Mouse (Mus musculus) forebrain, embryonic 11.5 days (tissue): ENCODE data around the gene Hsbp1. TPM values are rescaled to one million over a fixed set of nuclear protein-coding genes. Genes with fewer than 3 reads are reported as not detected.
"Not testable (repeated sequence)": the region's sequence is repeated elsewhere in the genome, so short reads cannot be mapped to it uniquely, and the experiment has no call there.

Source experiments
- ATAC-seq: fragments of 200-750 bp; cut with Nextera tagmentation; replicated peaks from 2 replicates; pipeline ENCODE4 v1.8.0; 2017; ENCODE audit warnings: moderate TSS enrichment; ENCODE audit not compliant: low FRiP score
- DNase-seq: peaks from one replicate; pipeline ENCODE4 v3.0.0-alpha.2; 2017; ENCODE audit warnings: low spot score
- H3K27ac ChIP-seq: fragments of 300-500 bp; sonication (generic); 2 replicates; pipeline ENCODE4 v1.5.1; 2014; ENCODE audit warnings: low read depth, low read length
- H3K27me3 ChIP-seq: fragments of 300-500 bp; sonication (generic); 2 replicates; pipeline ENCODE4 v1.6.1; 2014; ENCODE audit warnings: mild to moderate bottlenecking, low read length, mixed read lengths; ENCODE audit not compliant: control insufficient read depth, insufficient read depth
- H3K36me3 ChIP-seq: fragments of 300-500 bp; sonication (generic); 2 replicates; pipeline ENCODE4 v1.6.1; 2014; ENCODE audit warnings: mild to moderate bottlenecking, low read length, moderate library complexity, mixed read lengths; ENCODE audit not compliant: control insufficient read depth, insufficient read depth
- H3K4me1 ChIP-seq: fragments of 300-500 bp; sonication (generic); replicated peaks from 2 replicates; pipeline ENCODE4 v1.6.1; 2014; ENCODE audit warnings: low read length, mixed read lengths; ENCODE audit not compliant: control insufficient read depth, insufficient read depth
- H3K4me2 ChIP-seq: fragments of 300-500 bp; sonication (generic); 2 replicates; pipeline ENCODE4 v1.6.1; 2014; ENCODE audit warnings: low read depth, mild to moderate bottlenecking, low read length, moderate library complexity, mixed read lengths; ENCODE audit not compliant: severe bottlenecking
- H3K4me3 ChIP-seq: fragments of 300-500 bp; sonication (generic); 2 replicates; pipeline ENCODE4 v1.5.1; 2014; ENCODE audit warnings: low read depth, low read length
- H3K9ac ChIP-seq: fragments of 300-500 bp; sonication (generic); 2 replicates; pipeline ENCODE4 v1.6.1; 2014; ENCODE audit warnings: low read length
- H3K9me3 ChIP-seq: fragments of 300-500 bp; sonication (generic); 2 replicates; pipeline ENCODE4 v1.6.1; 2016; ENCODE audit warnings: low read length, mixed read lengths; ENCODE audit not compliant: control insufficient read depth
- WGBS: fragments of 180-500 bp; shearing (Covaris S2); extraction: QIAGEN DNeasy Blood & Tissue Kit; methylation state at CpG from one replicate; pipeline ENCODE4 v1.1.7; 2014; 5-methylcytosine and 5-hydroxymethylcytosine counted together
- polyA plus RNA-seq: library from polyadenylated mRNA; unstranded; fragments of >200 nt; fragmentation: Nextera tagmentation; extraction: Ambion mirVana; gene quantifications from 2 replicates; pipeline ENCODE4 v1.2.1, GENCODE M21; 2014

Hsbp1 gene
- polyA plus RNA-seq, 1 experiment from 2014 or later: 301 TPM

- H3K4me1 ChIP-seq: peaks cover 4% of the 10 kb centered on the region; the same call in 1 of the 2 replicates
- H3K9ac ChIP-seq: peak overlapping the region; percentile 91
- DNase-seq (no peak), ATAC-seq (no peak)
- peaks cover 4% of the 10 kb centered on the region; the same call in 1 of the 2 replicates for H3K9me3 ChIP-seq
- peak overlapping the region; percentile 95 for H3K4me3 ChIP-seq
- H3K36me3 ChIP-seq: peaks cover 2% of the 10 kb centered on the region; the same call in 1 of the 2 replicates
- H3K27ac ChIP-seq: no peak overlapping the region
- H3K4me2 ChIP-seq: peak overlapping the region; percentile 68
- WGBS: 52% methylated on average over 22 of the region's 22 CpGs
- no peaks in the 10 kb centered on the region for H3K27me3 ChIP-seq
Measured at GRCm38 (mm10) chr8:119345029-119345682, 868 bp downstream of the Hsbp1 start.

GRCm38 (mm10) chr8:119345683-119346075, 1.4 kb downstream of the Hsbp1 start:
- DNase-seq (no peak), ATAC-seq (no peak)
- 87% methylated on average over 15 of the region's 15 CpGs for WGBS
- Histone ChIP-seq H3K4me2 (no peak overlapping the region), H3K4me1 (peaks cover 4% of the 10 kb centered on the region; the same call in 1 of the 2 replicates), H3K27me3 (no peaks in the 10 kb centered on the region), H3K9ac (no peak overlapping the region), H3K27ac (no peak overlapping the region), H3K4me3 (peak overlapping the region; percentile 95; the same call in 1 of the 2 replicates), H3K36me3 (peaks cover 2% of the 10 kb centered on the region; the same call in 1 of the 2 replicates), H3K9me3 (peaks cover 4% of the 10 kb centered on the region; the same call in 1 of the 2 replicates)

- Histone ChIP-seq H3K27me3 (no peaks in the 10 kb centered on the region), H3K9me3 (no peaks in the 10 kb centered on the region), H3K27ac (no peak overlapping the region), H3K36me3 (peaks cover 2% of the 10 kb centered on the region; the same call in 1 of the 2 replicates), H3K4me2 (no peak overlapping the region), H3K4me1 (no peaks in the 10 kb centered on the region), H3K4me3 (no peak overlapping the region), H3K9ac (no peak overlapping the region)
- WGBS: 95% methylated on average over 19 of the region's 19 CpGs
- DNase-seq: no peak
- no peak for ATAC-seq
Measured at GRCm38 (mm10) chr8:119351647-119352046, 7.4 kb downstream of the Hsbp1 start.

GRCm38 (mm10) chr8:119352977-119353658, 8.8 kb downstream of the Hsbp1 start:
- DNase-seq (no peak), ATAC-seq (no peak)
- Histone ChIP-seq H3K4me1 (no peaks in the 10 kb centered on the region), H3K4me3 (no peak overlapping the region), H3K36me3 (peaks cover 2% of the 10 kb centered on the region; the same call in 1 of the 2 replicates), H3K9me3 (no peaks in the 10 kb centered on the region), H3K9ac (no peak overlapping the region), H3K4me2 (no peak overlapping the region), H3K27ac (no peak overlapping the region), H3K27me3 (no peaks in the 10 kb centered on the region)
- 89% methylated on average over 10 of the region's 10 CpGs for WGBS

GRCm38 (mm10) chr8:119353659-119354023, 9.4 kb downstream of the Hsbp1 start:
- no peak overlapping the region for H3K4me3 ChIP-seq

GRCm38 (mm10) chr8:119356631-119357030, 12.3 kb downstream of the Hsbp1 start:
- not testable (repeated sequence) for H3K9ac ChIP-seq, ATAC-seq, H3K4me1 ChIP-seq, H3K4me3 ChIP-seq, H3K36me3 ChIP-seq, H3K27me3 ChIP-seq, H3K9me3 ChIP-seq, H3K4me2 ChIP-seq, H3K27ac ChIP-seq
- peak; percentile 71 for DNase-seq
- WGBS: 59% methylated on average over 5 of the region's 5 CpGs

More at GRCm38 (mm10) chr8:119353659-119354023, 9.4 kb downstream of the Hsbp1 start:
- no peak overlapping the region for H3K4me2 ChIP-seq
- H3K9ac ChIP-seq: no peak overlapping the region
- no peaks in the 10 kb centered on the region for H3K4me1 ChIP-seq
- 87% methylated on average over 6 of the region's 6 CpGs for WGBS
- no peaks in the 10 kb centered on the region; the same call in 1 of the 2 replicates for H3K36me3 ChIP-seq
- no peak for DNase-seq
- no peaks in the 10 kb centered on the region for H3K9me3 ChIP-seq
- no peak overlapping the region for H3K27ac ChIP-seq
- H3K27me3 ChIP-seq: no peaks in the 10 kb centered on the region
- no peak for ATAC-seq

GRCm38 (mm10) chr8:119358175-119358574, 13.9 kb downstream of the Hsbp1 start:
- no peak overlapping the region for H3K4me2 ChIP-seq
- ATAC-seq: no peak
- no peak overlapping the region for H3K27ac ChIP-seq
- H3K9me3 ChIP-seq: no peaks in the 10 kb centered on the region
- H3K9ac ChIP-seq: no peak overlapping the region
- no peak for DNase-seq
- no peaks in the 10 kb centered on the region for H3K4me1 ChIP-seq
- no peaks in the 10 kb centered on the region for H3K27me3 ChIP-seq
- 80% methylated on average over 7 of the region's 7 CpGs for WGBS
- H3K36me3 ChIP-seq: no peaks in the 10 kb centered on the region
- H3K4me3 ChIP-seq: no peak overlapping the region

GRCm38 (mm10) chr8:119358836-119359235, 14.5 kb downstream of the Hsbp1 start:
- Histone ChIP-seq H3K36me3 (no peaks in the 10 kb centered on the region), H3K27ac (no peak overlapping the region), H3K4me3 (no peak overlapping the region), H3K9me3 (no peaks in the 10 kb centered on the region), H3K4me2 (no peak overlapping the region), H3K4me1 (no peaks in the 10 kb centered on the region), H3K27me3 (no peaks in the 10 kb centered on the region), H3K9ac (no peak overlapping the region)
- ATAC-seq (no peak), DNase-seq (peak; percentile 78)
- WGBS: 44% methylated on average over 14 of the region's 14 CpGs
